21 mouse cellular contexts compared by ENCODE assay signal in genomic region chr4:137001020-137001419, GRCm38 (mm10). TPM values are rescaled to one million over a fixed set of nuclear protein-coding genes. Genes with fewer than 3 reads are reported as not detected.
A peak's percentile ranks its signal among the peaks of the same experiment; 100 is the strongest.
DNase-seq lines count a peak whose midpoint lies in the region; ATAC-seq and TF ChIP-seq lines count a peak whose summit lies in the region.
"Had no signal": no experiment of that assay in that cellular context is flagged by ENCODE, and none has a peak within 500 bp of the region (broad histone marks: within the 10 kb centered on the region; RNA-seq: fewer than 3 reads in every experiment).

No protein-coding gene starts in this region.

- H3K27me3 ChIP-seq in midbrain, postnatal 0 days (ENCODE audit: insufficient read depth, low read length): no peaks in the 10 kb centered on the region
- H3K27me3 ChIP-seq: embryonic facial prominence, embryonic 13.5 days; forebrain, embryonic 13.5 days; heart, embryonic 12.5 days; intestine, embryonic 15.5 days; Patski had no signal

- ATAC-seq in midbrain, postnatal 0 days (ENCODE audit: low FRiP score): no peak
- no peak for ATAC-seq in erythroid progenitor cell, adult 5-6 weeks (replicated peaks; ENCODE audit: low FRiP score, poor library complexity, severe bottlenecking)
- ATAC-seq: activated CD4-positive, CD25-positive, alpha-beta regulatory T cell, adult 4 months; forebrain, embryonic 13.5 days; forebrain, postnatal 0 days; intestine, embryonic 15.5 days; Patski had no signal

- H3K36me3 ChIP-seq in midbrain, postnatal 0 days (ENCODE audit: insufficient read depth, low read length): no peaks in the 10 kb centered on the region

- no peak overlapping the region for H3K27ac ChIP-seq in midbrain, postnatal 0 days (ENCODE audit: low read depth, low read length)
- H3K27ac ChIP-seq: embryonic facial prominence, embryonic 13.5 days; forebrain, embryonic 13.5 days; intestine, embryonic 15.5 days had no signal

- TF ChIP-seq CTCF in midbrain, postnatal 0 days (IDR thresholded peaks at IDR 0.05): no peak

- H3K4me3 ChIP-seq in midbrain, postnatal 0 days (ENCODE audit: low read depth, low read length): no peak overlapping the region
- H3K4me3 ChIP-seq: embryonic facial prominence, embryonic 13.5 days; forebrain, embryonic 13.5 days; heart, embryonic 12.5 days; intestine, embryonic 15.5 days had no signal

- DNase-seq in cerebellum, postnatal 14 days: peak; percentile 46 to 57
- no peak for DNase-seq in cerebellum, adult 11 months
- peak; percentile 56 for DNase-seq in left cerebral cortex, postnatal 4 days
- no peak for DNase-seq in left cerebral cortex, adult 8-10 months (ENCODE audit: low spot score in 2 of 2)
- DNase-seq in Muller cell, postnatal 12 days (ENCODE audit: inconsistent ontology term): peak; percentile 6
- DNase-seq in midbrain, postnatal 0 days (ENCODE audit: low spot score): peak; percentile 58
- DNase-seq: adrenal gland, postnatal 14 days; cerebellum, adult 9-11 months; gastrocnemius, postnatal 14 days had no signal

- 66% methylated on average over 7 of the region's 7 CpGs for WGBS in midbrain, postnatal 0 days

- intact Hi-C loops in left cerebral cortex, postnatal 4 days (cut with DNase I): no loop called here

- no peak overlapping the region for H3K9ac ChIP-seq in midbrain, postnatal 0 days (replicated peaks; ENCODE audit: low read length, poor library complexity, severe bottlenecking)
- H3K9ac ChIP-seq: embryonic facial prominence, embryonic 13.5 days; forebrain, embryonic 13.5 days; forebrain, postnatal 0 days; heart, embryonic 12.5 days; intestine, embryonic 15.5 days had no signal

- H3K4me1 ChIP-seq in midbrain, postnatal 0 days (ENCODE audit: insufficient read depth, low read length): no peaks in the 10 kb centered on the region; the same call in 1 of the 2 replicates
- H3K4me1 ChIP-seq: heart, embryonic 12.5 days; intestine, embryonic 15.5 days had no signal

- H3K9me3 ChIP-seq in midbrain, postnatal 0 days (ENCODE audit: low read length): no peaks in the 10 kb centered on the region
- H3K9me3 ChIP-seq: embryonic facial prominence, embryonic 13.5 days; forebrain, embryonic 13.5 days; heart, embryonic 12.5 days; intestine, embryonic 15.5 days had no signal

- no peak overlapping the region for H3K4me2 ChIP-seq in midbrain, postnatal 0 days (ENCODE audit: low read depth, low read length, poor library complexity, severe bottlenecking)
- H3K4me2 ChIP-seq: embryonic facial prominence, embryonic 13.5 days; forebrain, embryonic 13.5 days; heart, embryonic 12.5 days; intestine, embryonic 15.5 days had no signal

RNA-seq across cellular contexts. Expression of gene Epha8, which starts 44.4 kb away (rescaled TPM):
- total RNA-seq in left cerebral cortex, postnatal 4 days (2021): 10 to 100 TPM; 21.6 to 23.0 TPM
- 10 to 100 TPM in 1 of 4 experiments, 1 to 10 TPM in 3; 5.9 to 10.5 (median 7.6) TPM for total RNA-seq in left cerebral cortex, adult 8-10 months (2022)
- 49.9 and 51.1 TPM in 2 replicates for total RNA-seq in midbrain, postnatal 0 days (2014; rRNA removed)
- 17.3 and 18.3 TPM in 2 replicates for polyA plus RNA-seq in midbrain, postnatal 0 days (2015; fragmentation: Nextera tagmentation; extraction: Ambion mirVana)
- total RNA-seq in erythroid progenitor cell, adult 5-6 weeks (2015; ENCODE audit: low replicate concordance): not detected in 2 replicates
- total RNA-seq in erythroid progenitor cell, adult 5-6 weeks (2017; ENCODE audit: low replicate concordance): not detected in 2 replicates
- total RNA-seq: gastrocnemius, adult 18-20 months; gastrocnemius, postnatal 14 days; heart, postnatal 25 days; MEL had no signal
- polyA plus RNA-seq: activated CD4-positive, CD25-positive, alpha-beta regulatory T cell, adult 4 months; heart, embryonic 16.5 days; Patski had no signal

RNA-seq across cellular contexts. Expression of gene Zbtb40, which starts 47.6 kb away (rescaled TPM):
- 10 to 100 TPM in 1 of 2 experiments, 1 to 10 TPM in 1; 8.8 to 12.7 TPM for total RNA-seq in left cerebral cortex, postnatal 4 days (2021)
- 1 to 10 TPM; 8.3 to 9.8 (median 8.4) TPM for total RNA-seq in left cerebral cortex, adult 8-10 months (2022)
- 7.5 and 8.4 TPM in 2 replicates for total RNA-seq in midbrain, postnatal 0 days (2014; rRNA removed)
- polyA plus RNA-seq in midbrain, postnatal 0 days (2015; fragmentation: Nextera tagmentation; extraction: Ambion mirVana): 0.99 and 1.2 TPM in 2 replicates
- total RNA-seq in erythroid progenitor cell, adult 5-6 weeks (2015; ENCODE audit: low replicate concordance): 6.1 and 10.5 TPM in 2 replicates
- total RNA-seq in erythroid progenitor cell, adult 5-6 weeks (2017; ENCODE audit: low replicate concordance): 2.3 and 6.2 TPM in 2 replicates

Comparison
In these comparisons a context has a peak if more than half of its experiments do, and no peak if none do; other contexts are left out.
1. DNase-seq: peak in cerebellum, postnatal 14 days (2 of 2), left cerebral cortex, postnatal 4 days (single experiment), Muller cell, postnatal 12 days (single experiment) and midbrain, postnatal 0 days (single experiment); none in cerebellum, adult 11 months (single experiment) and left cerebral cortex, adult 8-10 months (0 of 2).
2. RNA of gene Epha8, which starts 44.4 kb away (total RNA-seq): 49.9 to 51.1 TPM in midbrain, postnatal 0 days, 21.6 to 23.0 TPM in left cerebral cortex, postnatal 4 days and 5.9 to 10.5 TPM in left cerebral cortex, adult 8-10 months; not detected in erythroid progenitor cell, adult 5-6 weeks; every median in the first group is over 4 times any median in the second.